Mouse (Mus musculus) cortical plate, adult 2 months (tissue): ENCODE measurements around the gene Chp2.

Experiments
- CTCF ChIP-seq: fragments of 200-500 bp; IDR thresholded peaks from 2 replicates; pipeline ENCODE4 v1.5.1; 2011; ENCODE audit warnings: mild to moderate bottlenecking, control low read depth, low read length; ENCODE audit not compliant: insufficient read depth; ENCODE audit errors: extremely low read depth
- POLR2A ChIP-seq: fragments of 200-500 bp; IDR thresholded peaks from 2 replicates; pipeline ENCODE4 v1.6.1; 2011; ENCODE audit warnings: mild to moderate bottlenecking, low read length, control low read depth; ENCODE audit not compliant: insufficient read depth; ENCODE audit errors: extremely low read depth

DNA sequence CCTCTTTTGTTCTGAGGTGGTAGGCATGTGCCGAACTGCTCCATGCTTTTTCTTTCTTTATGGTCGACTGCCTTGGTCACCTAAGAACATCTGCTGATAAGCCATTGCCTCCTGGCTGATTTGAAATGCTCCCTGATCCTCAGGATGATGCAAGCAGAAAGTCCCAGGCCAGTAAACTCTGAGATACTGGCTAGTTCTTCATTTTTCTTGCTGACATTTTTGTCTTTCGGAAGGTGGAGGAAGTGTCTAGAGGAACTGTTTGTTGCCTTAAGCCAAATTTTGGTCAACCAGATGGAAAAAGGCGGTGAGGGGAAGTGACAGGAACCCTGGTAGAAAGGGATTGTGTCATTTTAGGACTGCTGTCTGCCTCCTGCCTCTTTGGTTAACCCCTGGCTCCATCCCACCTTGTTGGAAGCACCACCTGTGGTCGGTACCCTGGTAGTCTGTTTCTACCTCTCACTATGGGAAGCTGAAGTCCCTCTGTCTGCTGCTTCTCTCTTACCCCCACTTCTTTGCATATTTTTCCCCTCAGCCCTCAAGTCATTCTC is 40.8 kb downstream of the Chp2 start:
- TF ChIP-seq CTCF = no peak
- no peak for TF ChIP-seq POLR2A
